Mouse (Mus musculus) E14TG2a.4 (cell line): ENCODE measurements around the gene Ahsa1.

Experiments
- CTCF ChIP-seq: conservative IDR thresholded peaks from 2 replicates; pipeline ENCODE4 v1.5.1; 2014; ENCODE audit warnings: low read length
- POU5F1 ChIP-seq: IDR thresholded peaks from 2 replicates; pipeline ENCODE4 v1.6.1; 2014; ENCODE audit warnings: low read length, borderline replicate concordance

- TF ChIP-seq CTCF (no peak), POU5F1 (no peak)
Measured at GRCm38 (mm10) chr12:87250161-87250560, 16.1 kb upstream of the Ahsa1 start.
